Mouse (Mus musculus): ENCODE data around the gene Dvl3. TPM values are rescaled to one million over a fixed set of nuclear protein-coding genes. Genes with fewer than 3 reads are reported as not detected.

Dvl3 gene
- polyA plus RNA-seq, 1 experiment: 52.4 TPM

DNA sequence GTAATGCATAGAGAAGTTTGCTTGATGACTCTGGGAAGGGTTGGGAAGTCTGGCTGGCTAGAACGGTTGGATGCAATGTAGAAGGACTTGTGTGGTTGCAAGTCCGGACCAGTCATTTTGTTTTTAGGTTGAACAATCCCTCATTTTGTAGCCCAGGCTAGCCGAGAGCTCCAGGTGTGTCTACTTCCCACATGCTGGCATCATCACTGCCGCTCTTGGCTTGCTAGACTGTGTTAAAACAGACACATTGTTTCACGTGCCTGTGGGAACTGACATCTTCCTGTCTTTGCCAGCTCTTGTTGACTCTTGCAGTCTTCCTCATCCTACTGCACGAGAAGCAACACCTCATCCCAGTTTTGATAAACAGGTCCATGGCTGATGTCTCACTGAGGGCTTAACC is 38.2 kb downstream of the Dvl3 start:
- TF ChIP-seq POLR2A (IDR thresholded peaks at IDR 0.05; ENCODE audit: low read depth, low read length) (no peak), CTCF (IDR thresholded peaks at IDR 0.05; ENCODE audit: extremely low read depth, insufficient read length, insufficient replicate concordance, low read depth, low read length) (no peak)
- no peaks in the 10 kb centered on the region for H3K27me3 ChIP-seq (ENCODE audit: control insufficient read depth, insufficient read depth, low read length)
- no peak overlapping the region for H3K4me3 ChIP-seq (ENCODE audit: low read depth, low read length)
- WGBS: 87% methylated on average over 6 of the region's 6 CpGs
- H3K4me1 ChIP-seq (ENCODE audit: control insufficient read depth, insufficient read depth, insufficient read length, low read length): no peaks in the 10 kb centered on the region
- H3K36me3 ChIP-seq (ENCODE audit: control insufficient read depth, insufficient read depth, low read length): peaks cover 78% of the 10 kb centered on the region
- no peak overlapping the region for H3K27ac ChIP-seq (ENCODE audit: insufficient read depth, low read depth, low read length)

- Histone ChIP-seq H3K36me3 (ENCODE audit: control insufficient read depth, insufficient read depth, low read length) (peaks cover 77% of the 10 kb centered on the region), H3K4me3 (ENCODE audit: low read depth, low read length) (no peak overlapping the region), H3K4me1 (ENCODE audit: control insufficient read depth, insufficient read depth, insufficient read length, low read length) (no peaks in the 10 kb centered on the region), H3K27me3 (ENCODE audit: control insufficient read depth, insufficient read depth, low read length) (no peaks in the 10 kb centered on the region), H3K27ac (ENCODE audit: insufficient read depth, low read depth, low read length) (no peak overlapping the region)
- 72% methylated on average over 7 of the region's 7 CpGs for WGBS
- TF ChIP-seq POLR2A (IDR thresholded peaks at IDR 0.05; ENCODE audit: low read depth, low read length) (no peak), CTCF (IDR thresholded peaks at IDR 0.05; ENCODE audit: extremely low read depth, insufficient read length, insufficient replicate concordance, low read depth, low read length) (no peak)
Observed at GRCm38 (mm10) chr16:20557381-20557780, 40.6 kb downstream of the Dvl3 start.

DNA sequence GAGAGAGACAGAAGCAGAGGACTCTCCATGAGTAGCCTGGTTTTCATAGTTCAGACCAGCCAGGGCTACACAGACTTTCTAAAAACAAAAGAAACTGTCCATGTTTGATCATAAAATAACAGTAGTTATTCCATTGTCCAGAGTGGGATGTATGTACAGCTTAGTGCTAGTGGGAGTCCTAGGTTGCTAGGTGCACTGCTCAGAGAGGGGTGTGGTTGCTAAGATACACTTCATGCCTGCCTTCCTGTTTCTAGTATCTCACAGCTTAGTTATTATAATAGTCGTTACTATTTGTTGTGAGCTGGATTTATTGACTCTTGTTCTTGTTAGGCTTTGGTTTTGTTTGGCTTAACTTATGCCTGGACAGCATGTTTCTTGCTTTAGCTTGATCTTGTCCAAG is 48.3 kb downstream of the Dvl3 start:
- no peaks in the 10 kb centered on the region for H3K27me3 ChIP-seq (ENCODE audit: control insufficient read depth, insufficient read depth, low read length)
- H3K36me3 ChIP-seq (ENCODE audit: control insufficient read depth, insufficient read depth, low read length): peaks cover 21% of the 10 kb centered on the region
- no peak overlapping the region for H3K4me3 ChIP-seq (ENCODE audit: low read depth, low read length)
- no peaks in the 10 kb centered on the region for H3K4me1 ChIP-seq (ENCODE audit: control insufficient read depth, insufficient read depth, insufficient read length, low read length)
- 3% methylated on average over 1 of the region's 1 CpGs for WGBS
- TF ChIP-seq CTCF (IDR thresholded peaks at IDR 0.05; ENCODE audit: extremely low read depth, insufficient read length, insufficient replicate concordance, low read depth, low read length) (no peak), POLR2A (IDR thresholded peaks at IDR 0.05; ENCODE audit: low read depth, low read length) (no peak)
- H3K27ac ChIP-seq (ENCODE audit: insufficient read depth, low read depth, low read length): no peak overlapping the region

Other genes with a start within 250 kb of the Dvl3 start
- gene Parl, start 214.6 kb upstream of the Dvl3 start, polyA plus RNA-seq (2012; rRNA removed): 13.4 and 21.8 TPM in 2 replicates
- gene Cyp2ab1, start 191.6 kb upstream of the Dvl3 start, polyA plus RNA-seq (2012; rRNA removed): 0.32 TPM in 1 of 2 replicates, not detected in the other
- 17.7 and 19.1 TPM in 2 replicates for gene Abcc5, start 90.6 kb upstream of the Dvl3 start, polyA plus RNA-seq (2012; rRNA removed)
- gene Eif2b5, start 18.2 kb upstream of the Dvl3 start, polyA plus RNA-seq (2012; rRNA removed): 11.7 and 16.1 TPM in 2 replicates
- gene Ap2m1, start 18.5 kb downstream of the Dvl3 start, polyA plus RNA-seq (2012; rRNA removed): 177 and 508 TPM in 2 replicates
- 10.0 and 15.0 TPM in 2 replicates for gene Abcf3, start 31.6 kb downstream of the Dvl3 start, polyA plus RNA-seq (2012; rRNA removed)
- gene Vwa5b2, start 72.5 kb downstream of the Dvl3 start, polyA plus RNA-seq (2012; rRNA removed): 4.6 and 6.8 TPM in 2 replicates
- 6.6 and 7.2 TPM in 2 replicates for gene Eef1akmt4, start 94.6 kb downstream of the Dvl3 start, polyA plus RNA-seq (2012; rRNA removed)
- gene Gm49333, start 94.6 kb downstream of the Dvl3 start, polyA plus RNA-seq (2012; rRNA removed): 0.08 TPM in 1 of 2 replicates, not detected in the other
- gene Alg3, start 94.8 kb downstream of the Dvl3 start, polyA plus RNA-seq (2012; rRNA removed): 16.8 and 18.6 TPM in 2 replicates
- 3.1 and 6.7 TPM in 2 replicates for gene Camk2n2, start 104.3 kb downstream of the Dvl3 start, polyA plus RNA-seq (2012; rRNA removed)
- gene Ece2, start 112.8 kb downstream of the Dvl3 start, polyA plus RNA-seq (2012; rRNA removed): 0.19 and 0.42 TPM in 2 replicates
- gene Psmd2, start 134.7 kb downstream of the Dvl3 start, polyA plus RNA-seq (2012; rRNA removed): 24.5 and 45.0 TPM in 2 replicates
- gene Eif4g1, start 151.3 kb downstream of the Dvl3 start, polyA plus RNA-seq (2012; rRNA removed): 213 and 340 TPM in 2 replicates
- 2.5 and 3.9 TPM in 2 replicates for gene Fam131a, start 176.3 kb downstream of the Dvl3 start, polyA plus RNA-seq (2012; rRNA removed)
- 4.3 and 10.6 TPM in 2 replicates for gene Polr2h, start 200.7 kb downstream of the Dvl3 start, polyA plus RNA-seq (2012; rRNA removed)
- 102 and 218 TPM in 2 replicates for gene Clcn2, start 200.8 kb downstream of the Dvl3 start, polyA plus RNA-seq (2012; rRNA removed)
- 2.2 and 3.3 TPM in 2 replicates for gene Chrd, start 216.1 kb downstream of the Dvl3 start, polyA plus RNA-seq (2012; rRNA removed)
- 2.0 and 4.0 TPM in 2 replicates for gene Thpo, start 217.5 kb downstream of the Dvl3 start, polyA plus RNA-seq (2012; rRNA removed)

Measured in small intestine, adult 2 months (tissue).